In genomic region chr9:65020991-65021886, GRCm38 (mm10) we compare ENCODE assay signal across 8 mouse cellular contexts. TPM values are rescaled to one million over a fixed set of nuclear protein-coding genes. Genes with fewer than 3 reads are reported as not detected.
DNase-seq lines count a peak whose midpoint lies in the region; ATAC-seq and TF ChIP-seq lines count a peak whose summit lies in the region.

Hacd3 (minus strand) TSS chr9:65021693.

- H3K27ac ChIP-seq in cortical plate, adult 2 months (ENCODE audit: insufficient read depth, low read length), result peak within 1 kb of the TSS; percentile 85
- peak within 1 kb of the TSS; percentile 82 for H3K27ac ChIP-seq in hindbrain, postnatal 0 days

- H3K4me3 ChIP-seq in cortical plate, adult 2 months (ENCODE audit: insufficient read depth, low read length), result peak within 1 kb of the TSS; percentile 95
- H3K4me3 ChIP-seq in hindbrain, postnatal 0 days (ENCODE audit: low read length), result peak within 1 kb of the TSS; percentile 77

- under 1% methylated on average over 81 of the region's 81 CpGs for WGBS in hindbrain, postnatal 0 days

- peak; percentile 96 for ATAC-seq in hindbrain, postnatal 0 days

- H3K4me2 ChIP-seq in hindbrain, postnatal 0 days (ENCODE audit: low read depth, low read length), result peak within 1 kb of the TSS; percentile 53

- peaks cover 15% of the 10 kb centered on the region for H3K4me1 ChIP-seq in cortical plate, adult 2 months (ENCODE audit: control insufficient read depth, insufficient read depth, low read length)
- H3K4me1 ChIP-seq in hindbrain, postnatal 0 days (ENCODE audit: insufficient read depth, low read length), result peaks cover 34% of the 10 kb centered on the region

- TF ChIP-seq POLR2A in cortical plate, adult 2 months (IDR thresholded peaks at IDR 0.05; ENCODE audit: extremely low read depth, insufficient read depth, low read length), result peak; percentile 97

- TF ChIP-seq CTCF in cortical plate, adult 2 months (IDR thresholded peaks at IDR 0.05; ENCODE audit: extremely low read depth, insufficient read depth, low read length), result no peak
- no peak for TF ChIP-seq CTCF in hindbrain, postnatal 0 days (IDR thresholded peaks at IDR 0.05; ENCODE audit: low read depth)

- no peaks in the 10 kb centered on the region for H3K36me3 ChIP-seq in hindbrain, postnatal 0 days (ENCODE audit: insufficient read depth, low read length)

- no peaks in the 10 kb centered on the region for H3K27me3 ChIP-seq in hindbrain, postnatal 0 days (ENCODE audit: insufficient read depth, low read length)

- peak within 1 kb of the TSS; percentile 92 for H3K9ac ChIP-seq in hindbrain, postnatal 0 days (replicated peaks; ENCODE audit: low read length)

- no peaks in the 10 kb centered on the region for H3K9me3 ChIP-seq in hindbrain, postnatal 0 days (ENCODE audit: low read length)

- peak; percentile 89 for DNase-seq in adipocyte (ENCODE audit: low spot score)
- peak; percentile 65 to 81 for DNase-seq in gastrocnemius, adult 8-10 months (ENCODE audit: low spot score in 2 of 2)
- peak; percentile 97 for DNase-seq in hindbrain, postnatal 0 days (ENCODE audit: low spot score)
- DNase-seq in left cerebral cortex, adult 18-20 months (ENCODE audit: low spot score in 2 of 2), result peak; percentile 89 to 91
- peak; percentile 90 to 93 for DNase-seq in lung, postnatal 4 days
- peak; percentile 87 for DNase-seq in retina, postnatal 7 days (ENCODE audit: low read depth, low spot score)
- DNase-seq in urinary bladder, adult 18-20 months (ENCODE audit: low spot score in 2 of 2), result peak; percentile 78 to 85

RNA-seq across cellular contexts. Expression of gene Hacd3, which starts in this region (rescaled TPM):
- polyA plus RNA-seq in cortical plate, adult 2 months (2012; rRNA removed), result 138 and 142 TPM in 2 replicates
- 10 to 100 TPM in 2 of 4 experiments, 1 to 10 TPM in 2; 6.3 to 11.2 (median 10.0) TPM for total RNA-seq in gastrocnemius, adult 8-10 months (2022)
- total RNA-seq in hindbrain, postnatal 0 days (2014; rRNA removed), result 191 and 204 TPM in 2 replicates
- polyA plus RNA-seq in hindbrain, postnatal 0 days (2015; fragmentation: Nextera tagmentation; extraction: Ambion mirVana), result 193 and 205 TPM in 2 replicates
- 100 to 1,000 TPM; 154 to 160 TPM for total RNA-seq in left cerebral cortex, adult 18-20 months (2021)

Comparison
In these comparisons a context has a peak if more than half of its experiments do, and no peak if none do; other contexts are left out.
1. Peak in every context shown above with its lines: DNase-seq, ATAC-seq, H3K4me3 ChIP-seq and H3K27ac ChIP-seq.
2. RNA of gene Hacd3 (total RNA-seq): 191 to 204 TPM in hindbrain, postnatal 0 days and 154 to 160 TPM in left cerebral cortex, adult 18-20 months; 6.3 to 11.2 TPM in gastrocnemius, adult 8-10 months; every median in the first group is over 10 times any median in the second.